Mouse (Mus musculus) left cerebral cortex, postnatal 10 days (tissue): ENCODE results near the gene Phf13. TPM values are rescaled to one million over a fixed set of nuclear protein-coding genes. Genes with fewer than 3 reads are reported as not detected.

ENCODE experiments used
- DNase-seq, 2 experiments: peaks; one replicate each; pipeline ENCODE4 v3.0.0; 2021 to 2022; ENCODE audit warnings: low spot score in 2 of 2, mixed read lengths in 1 of 2; ENCODE audit errors: extremely low spot score in 1 of 2
- intact Hi-C: fragments of 180-260 bp; cut with DNase I; formaldehyde crosslinking; loops from one replicate; pipeline ENCODE4 v1.15.1; 2025
- total RNA-seq, 2 experiments: library from RNA; stranded (reverse); gene quantifications; 2 replicates each; pipeline ENCODE4 v1.2.3; 2021

Phf13 gene
- total RNA-seq, 2 experiments from 2014 or later = 14.5 to 16.9 TPM

DNA sequence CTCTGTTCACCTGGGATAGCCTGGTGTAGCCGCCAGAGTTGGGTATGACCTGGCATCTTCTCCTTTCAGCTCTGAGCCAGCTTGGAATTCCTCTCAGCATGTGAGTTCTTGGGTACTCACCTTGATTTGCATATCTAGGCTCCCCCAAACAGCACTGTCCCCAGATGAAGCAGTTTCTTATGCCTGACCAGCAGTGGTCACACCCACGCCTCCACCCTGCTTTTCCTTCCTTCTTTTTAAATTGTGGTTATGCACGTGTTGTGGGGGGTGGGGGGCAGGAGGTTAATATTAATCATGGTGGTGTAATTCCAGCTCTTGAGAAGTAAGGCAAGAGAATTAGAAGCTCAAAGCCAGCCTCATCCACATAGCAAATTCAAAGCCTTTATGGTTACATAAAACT, 33.2 kb downstream of the Phf13 start:
- DNase-seq = no peak
- intact Hi-C loops = no loop called here

DNA sequence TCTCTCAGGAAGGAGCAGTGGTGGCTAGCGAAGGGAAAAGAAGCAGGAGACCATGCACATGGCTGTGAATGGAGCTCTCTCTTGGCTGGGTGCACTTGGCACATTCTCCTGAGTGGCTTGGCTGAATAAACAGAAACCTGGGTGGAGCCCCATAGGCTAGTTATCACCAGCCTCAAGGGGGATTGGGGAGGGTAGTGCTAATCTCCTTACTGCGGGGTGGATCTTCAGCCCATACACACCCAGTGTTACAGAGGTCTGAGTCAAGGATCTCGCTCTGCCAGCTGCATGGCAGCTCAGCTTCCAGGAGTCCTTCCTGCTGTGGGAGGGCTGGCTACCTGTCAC, 35.6 kb downstream of the Phf13 start:
- intact Hi-C loops = no loop called here
- DNase-seq = no peak

DNA sequence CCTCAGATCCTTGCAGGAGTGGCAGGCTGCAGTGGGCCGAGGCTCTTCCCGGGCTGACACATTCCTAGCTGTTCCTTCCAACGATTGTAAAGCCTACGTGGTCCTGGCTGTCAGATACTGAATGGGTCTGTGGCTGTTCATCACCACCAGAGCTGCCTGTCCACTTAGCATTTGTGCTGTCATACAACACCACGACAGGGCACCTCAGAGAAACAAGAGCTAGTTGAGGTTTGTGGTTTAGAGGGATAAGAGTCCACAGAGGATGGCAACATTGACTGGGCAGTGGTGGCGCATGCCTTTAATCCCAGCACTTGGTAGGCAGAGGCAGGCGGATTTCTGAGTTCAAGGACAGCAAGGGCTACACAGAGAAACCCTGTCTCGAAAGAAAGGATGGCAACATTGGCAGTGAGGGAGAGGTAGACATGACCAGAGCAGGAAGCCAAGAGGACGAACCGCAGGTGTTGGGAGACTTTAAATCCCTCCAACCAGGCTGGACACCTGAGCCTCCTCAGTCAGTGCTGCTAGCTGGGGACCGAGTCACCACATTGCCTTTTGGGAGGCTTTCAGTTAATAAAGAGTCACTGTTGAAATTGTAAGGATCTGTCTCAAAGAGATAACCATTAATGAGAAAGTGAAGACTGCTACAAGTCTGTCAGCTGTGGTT, 36.1 kb downstream of the Phf13 start:
- no peak for DNase-seq
- intact Hi-C loops = no loop called here

- DNase-seq = no peak
- intact Hi-C loops = no loop called here
Measured at GRCm38 (mm10) chr4:151957584-151958315, 38.3 kb downstream of the Phf13 start.

DNA sequence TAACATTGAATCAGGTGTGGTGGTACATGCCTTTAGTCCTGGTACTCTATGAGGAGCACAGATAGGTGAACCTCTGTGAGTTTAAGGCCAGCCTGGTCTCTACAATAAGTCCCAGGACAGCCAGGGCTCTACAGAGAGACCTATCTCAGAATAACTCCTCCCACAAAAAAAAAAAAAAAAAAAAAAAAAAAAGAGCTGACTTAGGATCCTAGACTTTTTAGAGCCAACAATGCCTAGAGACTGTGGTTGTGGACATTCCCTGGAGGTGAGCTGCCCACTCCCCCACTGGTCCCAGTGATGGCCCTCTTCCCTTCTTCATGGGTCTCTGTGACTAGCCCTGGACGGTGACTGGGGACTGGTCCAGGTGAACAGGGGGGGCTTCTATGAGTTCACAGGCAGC, 40.3 kb downstream of the Phf13 start:
- DNase-seq = no peak
- intact Hi-C loops = no loop called here

- no peak for DNase-seq
- intact Hi-C loops = no loop called here
Measured at GRCm38 (mm10) chr4:151953209-151953608, 42.8 kb downstream of the Phf13 start.

DNA sequence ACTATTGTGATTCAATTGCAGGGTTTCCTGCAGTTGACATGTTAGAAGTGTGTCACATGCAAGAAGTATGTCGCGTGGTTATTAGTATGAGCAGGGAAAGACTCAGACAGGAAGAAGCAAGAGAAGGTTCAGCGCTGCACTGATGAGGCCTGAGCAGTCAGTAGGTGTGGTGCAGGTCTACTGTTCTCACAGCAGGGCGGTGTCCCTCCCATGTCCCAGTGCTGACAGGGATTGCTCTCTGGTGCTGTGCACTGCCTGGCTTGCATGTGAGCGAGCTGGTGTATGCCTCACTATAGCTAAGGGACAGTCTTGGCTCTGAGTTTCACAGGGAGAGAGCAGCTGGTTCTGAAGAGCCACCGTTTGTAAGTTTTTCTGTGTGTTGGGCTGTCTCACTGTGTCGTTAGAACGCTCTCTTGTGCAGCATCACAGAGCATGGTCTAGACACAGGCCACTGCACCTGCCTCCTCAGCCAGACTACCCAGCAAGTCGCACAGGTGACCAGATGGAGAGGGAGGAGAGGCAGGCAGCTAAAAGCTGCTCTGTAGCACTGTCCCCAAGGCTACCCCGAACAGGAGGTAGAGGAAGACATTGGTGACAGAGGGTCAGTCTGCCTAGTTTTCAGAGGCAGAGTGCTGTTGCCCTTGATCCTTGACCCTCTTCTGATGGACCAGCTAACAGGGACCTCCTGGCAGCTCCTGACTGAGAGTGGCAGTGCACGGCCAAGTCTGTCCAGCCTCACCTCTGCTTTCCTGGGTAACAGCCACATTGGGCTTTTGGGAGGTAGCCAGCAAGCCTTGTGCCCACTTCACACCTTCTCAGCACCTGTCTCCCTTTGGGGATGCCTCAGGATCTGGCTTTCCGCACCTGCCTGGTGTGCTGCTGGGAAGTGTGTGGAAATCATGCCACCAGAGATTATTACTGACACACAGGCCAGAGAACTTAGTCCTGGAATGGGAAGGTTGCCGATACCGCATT, 47.3 kb downstream of the Phf13 start:
- intact Hi-C loops = no loop called here
- DNase-seq = no peak

GRCm38 (mm10) chr4:151946211-151946610, 49.8 kb downstream of the Phf13 start:
- intact Hi-C loops = no loop called here

More at GRCm38 (mm10) chr4:151946211-151946610, 49.8 kb downstream of the Phf13 start:
- DNase-seq = no peak

Other genes with a start within 250 kb of the Phf13 start
- gene Camta1, start 134.4 kb downstream of the Phf13 start, total RNA-seq = 100 to 1,000 TPM; 200 to 223 TPM
- 10 to 100 TPM; 55.1 to 70.9 TPM for gene Dnajc11, start 62.6 kb downstream of the Phf13 start, total RNA-seq
- gene Thap3, start 7.3 kb downstream of the Phf13 start, total RNA-seq = 10 to 100 TPM; 18.8 to 21.2 TPM
- 10 to 100 TPM; 10.2 to 11.2 TPM for gene Klhl21, start 12.5 kb upstream of the Phf13 start, total RNA-seq
- gene Zbtb48, start 31.4 kb upstream of the Phf13 start, total RNA-seq = 10 to 100 TPM; 11.9 to 14.7 TPM
- under 1 TPM; 0.43 to 0.54 TPM for gene Tas1r1, start 42.3 kb upstream of the Phf13 start, total RNA-seq
- gene Nol9, start 43.1 kb upstream of the Phf13 start, total RNA-seq = 10 to 100 TPM; 25.3 to 27.7 TPM
- gene Plekhg5, start 76.2 kb upstream of the Phf13 start, total RNA-seq = 10 to 100 TPM; 43.3 to 46.9 TPM
- 1 to 10 TPM; 3.9 to 4.7 TPM for gene Tnfrsf25, start 119.7 kb upstream of the Phf13 start, total RNA-seq
- gene Espn, start 156.1 kb upstream of the Phf13 start, total RNA-seq = under 1 TPM; 0.32 to 0.41 TPM
- gene Hes2, start 162.6 kb upstream of the Phf13 start, total RNA-seq = not detected
- 100 to 1,000 TPM; 415 to 420 TPM for gene Acot7, start 181.9 kb upstream of the Phf13 start, total RNA-seq